ENCODE assay signal across 9 mouse cellular contexts in genomic region chr5:64327212-64327902, GRCm38 (mm10).
DNase-seq lines count a peak whose midpoint lies in the region; ATAC-seq lines count a peak whose summit lies in the region.
"Had no signal": no experiment of that assay in that cellular context is flagged by ENCODE, and none has a peak within 500 bp of the region (broad histone marks: within the 10 kb centered on the region; RNA-seq: fewer than 3 reads in every experiment).

No protein-coding gene starts in this region.

- H3K27me3 ChIP-seq in intestine, embryonic 16.5 days (replicated peaks; ENCODE audit: control insufficient read depth, insufficient read depth, low read length): no peaks in the 10 kb centered on the region
- no peaks in the 10 kb centered on the region for H3K27me3 ChIP-seq in intestine, embryonic 15.5 days (replicated peaks)
- no peaks in the 10 kb centered on the region for H3K27me3 ChIP-seq in forebrain, embryonic 13.5 days
- H3K27me3 ChIP-seq: embryonic facial prominence, embryonic 13.5 days; Patski had no signal

- WGBS in intestine, embryonic 16.5 days: 82% methylated on average over 7 of the region's 7 CpGs
- 81% methylated on average over 7 of the region's 7 CpGs for WGBS in intestine, embryonic 15.5 days
- 67% methylated on average over 7 of the region's 7 CpGs for WGBS in forebrain, embryonic 13.5 days
- WGBS in macrophage (ENCODE audit: missing documents): 88% methylated on average over 7 of the region's 7 CpGs

- peak overlapping the region; percentile 46; the same call in 1 of the 2 replicates for H3K27ac ChIP-seq in intestine, embryonic 16.5 days (ENCODE audit: low read length)
- no peak overlapping the region for H3K27ac ChIP-seq in intestine, embryonic 15.5 days
- peak overlapping the region; percentile 99 for H3K27ac ChIP-seq in brown adipose tissue, adult 24 weeks (replicated peaks; ENCODE audit: low read depth, low read length)
- peak overlapping the region; percentile 25; the same call in 1 of the 2 replicates for H3K27ac ChIP-seq in forebrain, embryonic 13.5 days
- peak overlapping the region; percentile 60 for H3K27ac ChIP-seq in macrophage

- peaks cover 11% of the 10 kb centered on the region for H3K4me1 ChIP-seq in intestine, embryonic 16.5 days (ENCODE audit: control insufficient read depth, insufficient read depth, low read length)
- peaks cover 10% of the 10 kb centered on the region for H3K4me1 ChIP-seq in intestine, embryonic 15.5 days (replicated peaks)
- peaks cover 48% of the 10 kb centered on the region for H3K4me1 ChIP-seq in brown adipose tissue, adult 24 weeks (ENCODE audit: control insufficient read depth, insufficient read depth, insufficient read length, low read length)
- peaks cover 21% of the 10 kb centered on the region; the same call in 1 of the 2 replicates for H3K4me1 ChIP-seq in forebrain, embryonic 13.5 days

- no peak overlapping the region for H3K4me3 ChIP-seq in intestine, embryonic 16.5 days (ENCODE audit: low read length)
- H3K4me3 ChIP-seq in intestine, embryonic 15.5 days (replicated peaks): no peak overlapping the region
- no peak overlapping the region for H3K4me3 ChIP-seq in brown adipose tissue, adult 24 weeks (ENCODE audit: insufficient read depth, low read depth, low read length)
- H3K4me3 ChIP-seq in forebrain, embryonic 13.5 days: no peak overlapping the region
- no peak overlapping the region for H3K4me3 ChIP-seq in macrophage (ENCODE audit: inconsistent target)
- H3K4me3 ChIP-seq: embryonic facial prominence, embryonic 13.5 days had no signal

- H3K79me2 ChIP-seq in macrophage (ENCODE audit: inconsistent target): no peaks in the 10 kb centered on the region

- H3K9ac ChIP-seq in intestine, embryonic 16.5 days (ENCODE audit: low read depth, low read length): no peak overlapping the region
- H3K9ac ChIP-seq in intestine, embryonic 15.5 days: no peak overlapping the region
- no peak overlapping the region for H3K9ac ChIP-seq in forebrain, embryonic 13.5 days
- H3K9ac ChIP-seq: embryonic facial prominence, embryonic 13.5 days had no signal

- ATAC-seq in intestine, embryonic 16.5 days: no peak
- no peak for ATAC-seq in intestine, embryonic 15.5 days
- ATAC-seq in forebrain, embryonic 13.5 days: no peak; the same call in 1 of the 2 replicates
- ATAC-seq: Patski had no signal

- DNase-seq in urinary bladder, adult 18-20 months (ENCODE audit: low spot score in 2 of 2): no peak
- no peak for DNase-seq in spleen, adult 18-20 months

- peaks cover 9% of the 10 kb centered on the region for H3K36me3 ChIP-seq in intestine, embryonic 16.5 days (ENCODE audit: control insufficient read depth, insufficient read depth, low read length)
- H3K36me3 ChIP-seq in intestine, embryonic 15.5 days: 0 out of 2 replicates have a peak, but pooled peaks cover 5% of the 10 kb centered on the region
- peaks cover 40% of the 10 kb centered on the region for H3K36me3 ChIP-seq in forebrain, embryonic 13.5 days (ENCODE audit: poor library complexity, severe bottlenecking)
- H3K36me3 ChIP-seq in macrophage (ENCODE audit: inconsistent target): peaks cover 34% of the 10 kb centered on the region; the same call in 1 of the 2 replicates

- H3K4me2 ChIP-seq in intestine, embryonic 16.5 days (ENCODE audit: low read depth, low read length): no peak overlapping the region
- no peak overlapping the region for H3K4me2 ChIP-seq in intestine, embryonic 15.5 days (replicated peaks)
- no peak overlapping the region for H3K4me2 ChIP-seq in forebrain, embryonic 13.5 days
- H3K4me2 ChIP-seq: embryonic facial prominence, embryonic 13.5 days had no signal

- no peaks in the 10 kb centered on the region for H3K9me3 ChIP-seq in intestine, embryonic 16.5 days (ENCODE audit: control insufficient read depth, low read length)
- no peaks in the 10 kb centered on the region for H3K9me3 ChIP-seq in intestine, embryonic 15.5 days
- H3K9me3 ChIP-seq in forebrain, embryonic 13.5 days (replicated peaks): no peaks in the 10 kb centered on the region
- H3K9me3 ChIP-seq: embryonic facial prominence, embryonic 13.5 days had no signal
